Mouse (Mus musculus): ENCODE data around the gene Bex6. TPM values are rescaled to one million over a fixed set of nuclear protein-coding genes. Genes with fewer than 3 reads are reported as not detected.
A peak's percentile ranks its signal among the peaks of the same experiment; 100 is the strongest.

The Bex6 gene
- polyA plus RNA-seq, 1 experiment = 0.65 TPM

- DNase-seq = no peak
- no peak overlapping the region for H3K27ac ChIP-seq (ENCODE audit: control insufficient read depth, insufficient read depth, low read length)
- WGBS = 90% methylated on average over 5 of the region's 5 CpGs
Observed at GRCm38 (mm10) chr16:32171031-32171731, 8.4 kb upstream of the Bex6 start.

GRCm38 (mm10) chr16:32173401-32173800 is 6.2 kb upstream of the Bex6 start:
- Histone ChIP-seq H3K27me3 (ENCODE audit: control insufficient read depth, insufficient read depth, low read length) (no peaks in the 10 kb centered on the region), H3K4me1 (replicated peaks; ENCODE audit: control insufficient read depth, insufficient read depth, low read length) (peaks cover 29% of the 10 kb centered on the region), H3K36me3 (ENCODE audit: control insufficient read depth, insufficient read depth, low read length) (no peaks in the 10 kb centered on the region), H3K4me3 (ENCODE audit: control insufficient read depth, insufficient read depth, low read length) (no peak overlapping the region), H3K27ac (ENCODE audit: control insufficient read depth, insufficient read depth, low read length) (no peak overlapping the region)
- no peak for DNase-seq
- WGBS = 89% methylated on average over 11 of the region's 11 CpGs
- TF ChIP-seq POLR2A (IDR thresholded peaks at IDR 0.05; ENCODE audit: control insufficient read depth, extremely low read depth, insufficient read depth, low read length, poor library complexity) (no peak), CTCF (IDR thresholded peaks at IDR 0.05; ENCODE audit: borderline replicate concordance, control insufficient read depth, extremely low read depth, insufficient read depth, low read length, poor library complexity) (no peak)

More at GRCm38 (mm10) chr16:32171031-32171731, 8.4 kb upstream of the Bex6 start:
- H3K4me3 ChIP-seq (ENCODE audit: control insufficient read depth, insufficient read depth, low read length) = no peak overlapping the region
- no peak for TF ChIP-seq CTCF (IDR thresholded peaks at IDR 0.05; ENCODE audit: borderline replicate concordance, control insufficient read depth, extremely low read depth, insufficient read depth, low read length, poor library complexity)
- no peak for TF ChIP-seq POLR2A (IDR thresholded peaks at IDR 0.05; ENCODE audit: control insufficient read depth, extremely low read depth, insufficient read depth, low read length, poor library complexity)
- no peaks in the 10 kb centered on the region for H3K27me3 ChIP-seq (ENCODE audit: control insufficient read depth, insufficient read depth, low read length)
- peaks cover 17% of the 10 kb centered on the region for H3K4me1 ChIP-seq (replicated peaks; ENCODE audit: control insufficient read depth, insufficient read depth, low read length)
- no peaks in the 10 kb centered on the region for H3K36me3 ChIP-seq (ENCODE audit: control insufficient read depth, insufficient read depth, low read length)

- 71% methylated on average over 8 of the region's 8 CpGs for WGBS
- Histone ChIP-seq H3K4me1 (replicated peaks; ENCODE audit: control insufficient read depth, insufficient read depth, low read length) (peaks cover 37% of the 10 kb centered on the region), H3K27ac (ENCODE audit: control insufficient read depth, insufficient read depth, low read length) (peak overlapping the region; percentile 40), H3K36me3 (ENCODE audit: control insufficient read depth, insufficient read depth, low read length) (no peaks in the 10 kb centered on the region), H3K4me3 (ENCODE audit: control insufficient read depth, insufficient read depth, low read length) (no peak overlapping the region), H3K27me3 (ENCODE audit: control insufficient read depth, insufficient read depth, low read length) (no peaks in the 10 kb centered on the region)
- DNase-seq = peak; percentile 22
- TF ChIP-seq CTCF (IDR thresholded peaks at IDR 0.05; ENCODE audit: borderline replicate concordance, control insufficient read depth, extremely low read depth, insufficient read depth, low read length, poor library complexity) = no peak
- TF ChIP-seq POLR2A (IDR thresholded peaks at IDR 0.05; ENCODE audit: control insufficient read depth, extremely low read depth, insufficient read depth, low read length, poor library complexity) = no peak
Observed at GRCm38 (mm10) chr16:32174340-32175005, 5.2 kb upstream of the Bex6 start.

GRCm38 (mm10) chr16:32175029-32175428 is 4.6 kb upstream of the Bex6 start:
- H3K4me3 ChIP-seq (ENCODE audit: control insufficient read depth, insufficient read depth, low read length) = no peak overlapping the region
- H3K27me3 ChIP-seq (ENCODE audit: control insufficient read depth, insufficient read depth, low read length) = no peaks in the 10 kb centered on the region
- 96% methylated on average over 4 of the region's 4 CpGs for WGBS
- peak; percentile 55 for DNase-seq
- H3K27ac ChIP-seq (ENCODE audit: control insufficient read depth, insufficient read depth, low read length) = no peak overlapping the region; the same call in 1 of the 2 replicates
- TF ChIP-seq POLR2A (IDR thresholded peaks at IDR 0.05; ENCODE audit: control insufficient read depth, extremely low read depth, insufficient read depth, low read length, poor library complexity) (no peak), CTCF (IDR thresholded peaks at IDR 0.05; ENCODE audit: borderline replicate concordance, control insufficient read depth, extremely low read depth, insufficient read depth, low read length, poor library complexity) (no peak)
- H3K4me1 ChIP-seq (replicated peaks; ENCODE audit: control insufficient read depth, insufficient read depth, low read length) = peaks cover 37% of the 10 kb centered on the region
- no peaks in the 10 kb centered on the region for H3K36me3 ChIP-seq (ENCODE audit: control insufficient read depth, insufficient read depth, low read length)

GRCm38 (mm10) chr16:32176896-32177686 is 2.5 kb upstream of the Bex6 start:
- H3K36me3 ChIP-seq (ENCODE audit: control insufficient read depth, insufficient read depth, low read length) = no peaks in the 10 kb centered on the region
- DNase-seq = peak; percentile 72
- no peaks in the 10 kb centered on the region for H3K27me3 ChIP-seq (ENCODE audit: control insufficient read depth, insufficient read depth, low read length)
- H3K4me1 ChIP-seq (replicated peaks; ENCODE audit: control insufficient read depth, insufficient read depth, low read length) = peaks cover 35% of the 10 kb centered on the region
- peak; percentile 63; the same call in 1 of the 2 replicates for TF ChIP-seq POLR2A (IDR thresholded peaks at IDR 0.05; ENCODE audit: control insufficient read depth, extremely low read depth, insufficient read depth, low read length, poor library complexity)
- peak; percentile 55; the same call in 1 of the 2 replicates for TF ChIP-seq CTCF (IDR thresholded peaks at IDR 0.05; ENCODE audit: borderline replicate concordance, control insufficient read depth, extremely low read depth, insufficient read depth, low read length, poor library complexity)
- 5% methylated on average over 18 of the region's 18 CpGs for WGBS
- peak overlapping the region; percentile 96 for H3K27ac ChIP-seq (ENCODE audit: control insufficient read depth, insufficient read depth, low read length)
- peak overlapping the region; percentile 27 for H3K4me3 ChIP-seq (ENCODE audit: control insufficient read depth, insufficient read depth, low read length)

- H3K4me3 ChIP-seq (ENCODE audit: control insufficient read depth, insufficient read depth, low read length) = no peak overlapping the region
- H3K36me3 ChIP-seq (ENCODE audit: control insufficient read depth, insufficient read depth, low read length) = no peaks in the 10 kb centered on the region
- H3K27ac ChIP-seq (ENCODE audit: control insufficient read depth, insufficient read depth, low read length) = no peak overlapping the region
- 96% methylated on average over 5 of the region's 5 CpGs for WGBS
- TF ChIP-seq CTCF (IDR thresholded peaks at IDR 0.05; ENCODE audit: borderline replicate concordance, control insufficient read depth, extremely low read depth, insufficient read depth, low read length, poor library complexity) = no peak
- no peak for TF ChIP-seq POLR2A (IDR thresholded peaks at IDR 0.05; ENCODE audit: control insufficient read depth, extremely low read depth, insufficient read depth, low read length, poor library complexity)
- H3K4me1 ChIP-seq (replicated peaks; ENCODE audit: control insufficient read depth, insufficient read depth, low read length) = peaks cover 18% of the 10 kb centered on the region
- no peaks in the 10 kb centered on the region for H3K27me3 ChIP-seq (ENCODE audit: control insufficient read depth, insufficient read depth, low read length)
- no peak for DNase-seq
Observed at GRCm38 (mm10) chr16:32186056-32186455, 6.4 kb downstream of the Bex6 start.

Data from thymus, adult 2 months (tissue).